Mouse (Mus musculus): ENCODE measurements at regions not wholly inside any gene's neighbourhood (a gene's known extent, or its start where the extent isn't known, plus 50 kb on each side); places are given as distances from the start of the nearest gene placed in this dataset.

- no peaks in the 10 kb centered on the region for H3K4me1 ChIP-seq (ENCODE audit: control insufficient read depth, insufficient read depth, low read length)
- 50% methylated on average over 4 of the region's 4 CpGs for WGBS
- ATAC-seq (ENCODE audit: low FRiP score) (peak; percentile 68), DNase-seq (ENCODE audit: low spot score, missing footprints) (peak; percentile 88)
- H3K27me3 ChIP-seq (ENCODE audit: control insufficient read depth, insufficient read depth, low read length) = no peaks in the 10 kb centered on the region
- H3K9me3 ChIP-seq (ENCODE audit: control insufficient read depth, low read length) = no peaks in the 10 kb centered on the region
- H3K27ac ChIP-seq (ENCODE audit: low read depth, low read length) = no peak overlapping the region
- H3K4me3 ChIP-seq (ENCODE audit: low read depth, low read length) = no peak overlapping the region
- no peaks in the 10 kb centered on the region for H3K36me3 ChIP-seq (ENCODE audit: control insufficient read depth, insufficient read depth, low read length)
- no peak overlapping the region for H3K4me2 ChIP-seq
- H3K9ac ChIP-seq (ENCODE audit: low read length) = no peak overlapping the region
Observed at GRCm38 (mm10) chr12:92024461-92025218, 175.7 kb upstream of the Sel1l start.

GRCm38 (mm10) chr12:92019593-92020224 is 170.8 kb upstream of the Sel1l start:
- Histone ChIP-seq H3K4me3 (ENCODE audit: low read depth, low read length) (no peak overlapping the region), H3K27me3 (ENCODE audit: control insufficient read depth, insufficient read depth, low read length) (no peaks in the 10 kb centered on the region), H3K9me3 (ENCODE audit: control insufficient read depth, low read length) (no peaks in the 10 kb centered on the region), H3K4me1 (ENCODE audit: control insufficient read depth, insufficient read depth, low read length) (no peaks in the 10 kb centered on the region), H3K4me2 (no peak overlapping the region), H3K27ac (ENCODE audit: low read depth, low read length) (no peak overlapping the region), H3K36me3 (ENCODE audit: control insufficient read depth, insufficient read depth, low read length) (no peaks in the 10 kb centered on the region), H3K9ac (ENCODE audit: low read length) (no peak overlapping the region)
- ATAC-seq (ENCODE audit: low FRiP score) (no peak), DNase-seq (ENCODE audit: low spot score, missing footprints) (no peak)
- 76% methylated on average over 6 of the region's 6 CpGs for WGBS

- Histone ChIP-seq H3K27me3 (ENCODE audit: control insufficient read depth, insufficient read depth, low read length) (no peaks in the 10 kb centered on the region), H3K4me2 (no peak overlapping the region), H3K4me1 (ENCODE audit: control insufficient read depth, insufficient read depth, low read length) (no peaks in the 10 kb centered on the region), H3K4me3 (ENCODE audit: low read depth, low read length) (no peak overlapping the region), H3K9me3 (ENCODE audit: control insufficient read depth, low read length) (no peaks in the 10 kb centered on the region), H3K27ac (ENCODE audit: low read depth, low read length) (no peak overlapping the region), H3K9ac (ENCODE audit: low read length) (no peak overlapping the region), H3K36me3 (ENCODE audit: control insufficient read depth, insufficient read depth, low read length) (no peaks in the 10 kb centered on the region)
- WGBS = 85% methylated on average over 2 of the region's 2 CpGs
- ATAC-seq (ENCODE audit: low FRiP score) (no peak), DNase-seq (ENCODE audit: low spot score, missing footprints) (no peak)
Observed at GRCm38 (mm10) chr12:92015373-92015772, 166.4 kb upstream of the Sel1l start.

GRCm38 (mm10) chr12:92013979-92014378 is 165.0 kb upstream of the Sel1l start:
- H3K36me3 ChIP-seq (ENCODE audit: control insufficient read depth, insufficient read depth, low read length) = no peaks in the 10 kb centered on the region

GRCm38 (mm10) chr12:92013244-92013643 is 164.3 kb upstream of the Sel1l start:
- ATAC-seq (ENCODE audit: low FRiP score) (peak; percentile 44; the same call in 1 of the 2 replicates), DNase-seq (ENCODE audit: low spot score, missing footprints) (peak; percentile 96)
- 17% methylated on average over 8 of the region's 8 CpGs for WGBS
- no peaks in the 10 kb centered on the region for H3K4me1 ChIP-seq (ENCODE audit: control insufficient read depth, insufficient read depth, low read length)
- H3K9ac ChIP-seq (ENCODE audit: low read length) = no peak overlapping the region
- H3K4me2 ChIP-seq = no peak overlapping the region
- no peaks in the 10 kb centered on the region for H3K9me3 ChIP-seq (ENCODE audit: control insufficient read depth, low read length)
- H3K27ac ChIP-seq (ENCODE audit: low read depth, low read length) = no peak overlapping the region
- no peaks in the 10 kb centered on the region for H3K27me3 ChIP-seq (ENCODE audit: control insufficient read depth, insufficient read depth, low read length)
- H3K36me3 ChIP-seq (ENCODE audit: control insufficient read depth, insufficient read depth, low read length) = no peaks in the 10 kb centered on the region
- no peak overlapping the region for H3K4me3 ChIP-seq (ENCODE audit: low read depth, low read length)

More at GRCm38 (mm10) chr12:92013979-92014378, 165.0 kb upstream of the Sel1l start:
- peak; percentile 35; the same call in 1 of the 2 replicates for ATAC-seq (ENCODE audit: low FRiP score)
- Histone ChIP-seq H3K27me3 (ENCODE audit: control insufficient read depth, insufficient read depth, low read length) (no peaks in the 10 kb centered on the region), H3K4me3 (ENCODE audit: low read depth, low read length) (no peak overlapping the region), H3K4me2 (no peak overlapping the region), H3K4me1 (ENCODE audit: control insufficient read depth, insufficient read depth, low read length) (no peaks in the 10 kb centered on the region), H3K9me3 (ENCODE audit: control insufficient read depth, low read length) (no peaks in the 10 kb centered on the region), H3K27ac (ENCODE audit: low read depth, low read length) (no peak overlapping the region), H3K9ac (ENCODE audit: low read length) (no peak overlapping the region)
- DNase-seq (ENCODE audit: low spot score, missing footprints) = no peak
- 80% methylated on average over 8 of the region's 8 CpGs for WGBS

- no peak for DNase-seq (ENCODE audit: low spot score, missing footprints)
- no peaks in the 10 kb centered on the region for H3K9me3 ChIP-seq (ENCODE audit: control insufficient read depth, low read length)
- H3K4me3 ChIP-seq (ENCODE audit: low read depth, low read length) = no peak overlapping the region
- no peak overlapping the region for H3K9ac ChIP-seq (ENCODE audit: low read length)
- H3K4me2 ChIP-seq = no peak overlapping the region
- H3K27ac ChIP-seq (ENCODE audit: low read depth, low read length) = no peak overlapping the region
- ATAC-seq (ENCODE audit: low FRiP score) = no peak
- H3K36me3 ChIP-seq (ENCODE audit: control insufficient read depth, insufficient read depth, low read length) = no peaks in the 10 kb centered on the region
- WGBS = 78% methylated on average over 12 of the region's 12 CpGs
- no peaks in the 10 kb centered on the region for H3K27me3 ChIP-seq (ENCODE audit: control insufficient read depth, insufficient read depth, low read length)
- H3K4me1 ChIP-seq (ENCODE audit: control insufficient read depth, insufficient read depth, low read length) = no peaks in the 10 kb centered on the region
Observed at GRCm38 (mm10) chr12:92004391-92005094, 155.6 kb upstream of the Sel1l start.

- no peak overlapping the region for H3K27ac ChIP-seq (ENCODE audit: low read depth, low read length)
- H3K9me3 ChIP-seq (ENCODE audit: control insufficient read depth, low read length) = no peaks in the 10 kb centered on the region
- H3K4me3 ChIP-seq (ENCODE audit: low read depth, low read length) = no peak overlapping the region
- H3K36me3 ChIP-seq (ENCODE audit: control insufficient read depth, insufficient read depth, low read length) = no peaks in the 10 kb centered on the region
- H3K4me1 ChIP-seq (ENCODE audit: control insufficient read depth, insufficient read depth, low read length) = no peaks in the 10 kb centered on the region
- ATAC-seq (ENCODE audit: low FRiP score) (no peak), DNase-seq (ENCODE audit: low spot score, missing footprints) (no peak)
- H3K9ac ChIP-seq (ENCODE audit: low read length) = no peak overlapping the region
- 89% methylated on average over 2 of the region's 2 CpGs for WGBS
- H3K27me3 ChIP-seq (ENCODE audit: control insufficient read depth, insufficient read depth, low read length) = no peaks in the 10 kb centered on the region
- no peak overlapping the region for H3K4me2 ChIP-seq
Observed at GRCm38 (mm10) chr12:91999031-91999430, 150.1 kb upstream of the Sel1l start.

- 67% methylated on average over 1 of the region's 1 CpGs for WGBS
- no peak for ATAC-seq (ENCODE audit: low FRiP score)
- Histone ChIP-seq H3K4me2 (no peak overlapping the region), H3K36me3 (ENCODE audit: control insufficient read depth, insufficient read depth, low read length) (no peaks in the 10 kb centered on the region), H3K9ac (ENCODE audit: low read length) (no peak overlapping the region), H3K4me3 (ENCODE audit: low read depth, low read length) (no peak overlapping the region), H3K27ac (ENCODE audit: low read depth, low read length) (no peak overlapping the region), H3K4me1 (ENCODE audit: control insufficient read depth, insufficient read depth, low read length) (no peaks in the 10 kb centered on the region), H3K9me3 (ENCODE audit: control insufficient read depth, low read length) (no peaks in the 10 kb centered on the region), H3K27me3 (ENCODE audit: control insufficient read depth, insufficient read depth, low read length) (no peaks in the 10 kb centered on the region)
- DNase-seq (ENCODE audit: low spot score, missing footprints) = no peak
Observed at GRCm38 (mm10) chr12:91997404-91997803, 148.4 kb upstream of the Sel1l start.

GRCm38 (mm10) chr12:91995545-91995944 is 146.6 kb upstream of the Sel1l start:
- H3K9ac ChIP-seq (ENCODE audit: low read length) = no peak overlapping the region
- no peaks in the 10 kb centered on the region for H3K27me3 ChIP-seq (ENCODE audit: control insufficient read depth, insufficient read depth, low read length)
- WGBS = 70% methylated on average over 2 of the region's 2 CpGs
- H3K9me3 ChIP-seq (ENCODE audit: control insufficient read depth, low read length) = no peaks in the 10 kb centered on the region
- H3K27ac ChIP-seq (ENCODE audit: low read depth, low read length) = no peak overlapping the region
- no peak overlapping the region for H3K4me2 ChIP-seq
- DNase-seq (ENCODE audit: low spot score, missing footprints) (no peak), ATAC-seq (ENCODE audit: low FRiP score) (no peak)
- no peaks in the 10 kb centered on the region for H3K36me3 ChIP-seq (ENCODE audit: control insufficient read depth, insufficient read depth, low read length)
- H3K4me3 ChIP-seq (ENCODE audit: low read depth, low read length) = no peak overlapping the region
- no peaks in the 10 kb centered on the region for H3K4me1 ChIP-seq (ENCODE audit: control insufficient read depth, insufficient read depth, low read length)

All from midbrain, embryonic 11.5 days (tissue).